Mouse (Mus musculus) E14TG2a.4 (cell line): ENCODE results near the gene Tex10.

Source experiments
- CTCF ChIP-seq: conservative IDR thresholded peaks from 2 replicates; pipeline ENCODE4 v1.5.1; 2014; ENCODE audit warnings: low read length
- NANOG ChIP-seq: IDR thresholded peaks from 2 replicates; pipeline ENCODE4 v1.6.1; 2014; ENCODE audit warnings: borderline replicate concordance, low read length, mixed read lengths
- POU5F1 ChIP-seq: IDR thresholded peaks from 2 replicates; pipeline ENCODE4 v1.6.1; 2014; ENCODE audit warnings: low read length, borderline replicate concordance

- TF ChIP-seq CTCF (no peak), POU5F1 (no peak), NANOG (no peak)
These were observed 54.3 kb downstream of the Tex10 start for GRCm38 (mm10) chr4:48418831-48419468.
